Mouse (Mus musculus): ENCODE measurements around the gene Rc3h2. TPM values are rescaled to one million over a fixed set of nuclear protein-coding genes. Genes with fewer than 3 reads are reported as not detected.

Rc3h2 gene
- polyA plus RNA-seq, 1 experiment from 2014 or later: 27.2 TPM

DNA sequence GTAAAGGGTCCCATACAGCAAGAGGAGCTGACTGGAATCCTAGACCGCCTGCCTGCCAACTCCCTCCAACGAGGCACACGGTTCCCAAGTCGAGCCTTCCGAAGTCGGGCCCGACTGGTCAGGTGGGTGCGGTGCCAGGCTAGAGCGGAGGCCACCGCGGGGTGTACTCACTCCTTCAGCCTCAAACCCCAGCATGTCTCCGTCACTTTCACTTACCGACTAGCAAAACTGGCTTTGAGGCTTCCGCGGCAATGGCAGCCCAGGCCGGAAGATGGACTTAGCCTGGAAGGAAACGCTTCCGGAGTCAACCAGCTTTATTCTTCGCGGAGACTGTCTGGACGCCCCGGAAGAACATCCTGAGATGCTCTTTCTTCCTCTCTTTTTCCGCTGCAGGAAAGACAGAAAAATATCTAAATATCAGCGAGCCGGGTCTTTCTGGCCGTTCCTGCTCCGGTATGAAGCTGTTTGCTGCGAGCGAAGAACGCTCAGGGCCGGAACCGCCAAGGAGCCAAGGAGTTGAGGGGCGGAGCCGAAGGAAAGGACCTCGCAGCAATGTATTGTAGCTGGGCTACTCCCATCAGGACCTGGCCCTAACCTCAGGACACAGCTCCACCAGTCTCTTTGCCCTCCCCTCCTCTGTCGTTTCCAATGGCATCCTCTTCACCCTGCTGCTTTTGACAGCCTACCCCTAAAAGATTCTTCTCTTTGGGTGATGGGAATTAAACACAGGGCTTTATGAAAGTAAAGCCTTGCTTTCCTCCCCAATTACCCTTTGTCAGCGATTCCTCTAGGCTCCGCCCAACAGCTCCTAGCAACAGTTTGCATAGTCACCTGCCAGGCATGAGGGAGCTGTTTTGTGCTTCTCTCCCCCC is 8.1 kb upstream of the Rc3h2 start:
- under 1% methylated on average over 38 of the region's 38 CpGs for WGBS
- peak; percentile 94 for ATAC-seq (ENCODE audit: insufficient number of reproducible peaks, insufficient read depth, low FRiP score, low read depth)

GRCm38 (mm10) chr2:37423671-37424070 is 968 bp upstream of the Rc3h2 start:
- peaks cover 5% of the 10 kb centered on the region; the same call in 1 of the 2 replicates for H3K36me3 ChIP-seq (ENCODE audit: control insufficient read depth, insufficient read depth, low read length)
- 67% methylated on average over 3 of the region's 3 CpGs for WGBS
- H3K4me1 ChIP-seq (ENCODE audit: control insufficient read depth, insufficient read depth, low read length): no peaks in the 10 kb centered on the region
- H3K4me2 ChIP-seq (replicated peaks; ENCODE audit: low read depth, low read length): no peak overlapping the region
- no peak for ATAC-seq (ENCODE audit: insufficient number of reproducible peaks, insufficient read depth, low FRiP score, low read depth)
- H3K9me3 ChIP-seq (ENCODE audit: control insufficient read depth, low read depth, low read length): no peaks in the 10 kb centered on the region
- H3K27me3 ChIP-seq (ENCODE audit: control insufficient read depth, insufficient read depth, low read length): no peaks in the 10 kb centered on the region
- H3K4me3 ChIP-seq (ENCODE audit: low read depth, low read length): no peak overlapping the region
- no peak overlapping the region for H3K9ac ChIP-seq (replicated peaks; ENCODE audit: low read depth, low read length)
- no peak overlapping the region for H3K27ac ChIP-seq (ENCODE audit: low read length)

More for the DNA sequence above, 8.1 kb upstream of the Rc3h2 start:
- Histone ChIP-seq H3K4me2 (replicated peaks; ENCODE audit: low read depth, low read length) (peak overlapping the region; percentile 74), H3K9me3 (ENCODE audit: control insufficient read depth, low read depth, low read length) (no peaks in the 10 kb centered on the region), H3K9ac (replicated peaks; ENCODE audit: low read depth, low read length) (peak overlapping the region; percentile 78), H3K27ac (ENCODE audit: low read length) (peak overlapping the region; percentile 94), H3K4me3 (ENCODE audit: low read depth, low read length) (peak overlapping the region; percentile 89), H3K27me3 (ENCODE audit: control insufficient read depth, insufficient read depth, low read length) (no peaks in the 10 kb centered on the region), H3K4me1 (ENCODE audit: control insufficient read depth, insufficient read depth, low read length) (peaks cover 5% of the 10 kb centered on the region), H3K36me3 (ENCODE audit: control insufficient read depth, insufficient read depth, low read length) (peaks cover 5% of the 10 kb centered on the region)

DNA sequence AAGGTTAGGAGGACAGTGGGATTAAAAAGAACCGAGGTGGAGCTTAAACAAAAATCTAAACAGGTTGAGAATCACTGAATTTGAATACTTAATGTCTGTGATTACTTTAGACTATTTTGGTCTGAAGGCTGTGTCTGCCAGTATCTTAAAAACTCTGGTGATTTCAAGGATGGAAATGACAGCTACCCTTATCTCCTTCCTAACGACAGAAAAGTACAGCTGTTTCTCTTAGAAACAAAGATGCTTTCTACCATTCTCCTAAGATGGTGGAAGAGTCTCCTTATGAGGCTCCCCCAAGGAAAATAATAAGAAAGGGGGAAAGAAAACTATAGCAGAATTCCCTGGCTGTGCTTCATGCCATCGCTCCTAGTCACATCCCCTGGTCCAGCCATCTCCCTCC is 800 bp downstream of the Rc3h2 start:
- Histone ChIP-seq H3K4me3 (ENCODE audit: low read depth, low read length) (peak overlapping the region; percentile 92), H3K4me2 (replicated peaks; ENCODE audit: low read depth, low read length) (peak overlapping the region; percentile 70), H3K27me3 (ENCODE audit: control insufficient read depth, insufficient read depth, low read length) (no peaks in the 10 kb centered on the region), H3K36me3 (ENCODE audit: control insufficient read depth, insufficient read depth, low read length) (no peaks in the 10 kb centered on the region), H3K4me1 (ENCODE audit: control insufficient read depth, insufficient read depth, low read length) (no peaks in the 10 kb centered on the region), H3K9ac (replicated peaks; ENCODE audit: low read depth, low read length) (peak overlapping the region; percentile 98), H3K9me3 (ENCODE audit: control insufficient read depth, low read depth, low read length) (no peaks in the 10 kb centered on the region), H3K27ac (ENCODE audit: low read length) (peak overlapping the region; percentile 92)
- WGBS: under 1% methylated on average over 3 of the region's 3 CpGs
- no peak for ATAC-seq (ENCODE audit: insufficient number of reproducible peaks, insufficient read depth, low FRiP score, low read depth)

GRCm38 (mm10) chr2:37395539-37395938 is 27.2 kb downstream of the Rc3h2 start:
- no peak overlapping the region for H3K4me2 ChIP-seq (replicated peaks; ENCODE audit: low read depth, low read length)
- peaks cover 22% of the 10 kb centered on the region for H3K36me3 ChIP-seq (ENCODE audit: control insufficient read depth, insufficient read depth, low read length)
- no peak overlapping the region for H3K4me3 ChIP-seq (ENCODE audit: low read depth, low read length)
- H3K9ac ChIP-seq (replicated peaks; ENCODE audit: low read depth, low read length): no peak overlapping the region
- WGBS: 75% methylated on average over 1 of the region's 1 CpGs
- no peaks in the 10 kb centered on the region for H3K9me3 ChIP-seq (ENCODE audit: control insufficient read depth, low read depth, low read length)
- ATAC-seq (ENCODE audit: insufficient number of reproducible peaks, insufficient read depth, low FRiP score, low read depth): no peak
- H3K27me3 ChIP-seq (ENCODE audit: control insufficient read depth, insufficient read depth, low read length): no peaks in the 10 kb centered on the region
- H3K27ac ChIP-seq (ENCODE audit: low read length): no peak overlapping the region
- no peaks in the 10 kb centered on the region for H3K4me1 ChIP-seq (ENCODE audit: control insufficient read depth, insufficient read depth, low read length)

DNA sequence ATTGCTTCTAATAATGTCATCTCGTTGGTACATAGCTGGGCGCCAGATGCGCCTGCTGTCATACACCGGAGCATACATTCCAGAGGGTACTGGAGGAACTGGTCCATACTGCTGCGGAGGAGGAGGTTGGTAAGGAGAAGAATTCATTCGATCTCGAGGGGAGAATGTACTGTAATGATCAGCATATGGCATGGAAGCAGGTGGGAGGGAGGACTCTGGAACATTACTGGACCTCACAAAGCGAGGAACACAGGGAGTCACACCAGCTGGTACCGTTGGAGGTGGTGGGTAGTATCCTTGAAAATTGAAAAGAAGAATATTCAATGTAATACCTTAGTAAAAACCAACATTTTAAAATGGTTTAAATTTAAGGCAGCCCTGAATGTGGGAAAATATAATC is 39.8 kb downstream of the Rc3h2 start:
- no peak overlapping the region for H3K27ac ChIP-seq (ENCODE audit: low read length)
- no peak for ATAC-seq (ENCODE audit: insufficient number of reproducible peaks, insufficient read depth, low FRiP score, low read depth)
- WGBS: 94% methylated on average over 9 of the region's 9 CpGs
- no peaks in the 10 kb centered on the region for H3K4me1 ChIP-seq (ENCODE audit: control insufficient read depth, insufficient read depth, low read length)
- H3K4me3 ChIP-seq (ENCODE audit: low read depth, low read length): no peak overlapping the region
- no peak overlapping the region for H3K9ac ChIP-seq (replicated peaks; ENCODE audit: low read depth, low read length)
- no peaks in the 10 kb centered on the region for H3K9me3 ChIP-seq (ENCODE audit: control insufficient read depth, low read depth, low read length)
- H3K27me3 ChIP-seq (ENCODE audit: control insufficient read depth, insufficient read depth, low read length): no peaks in the 10 kb centered on the region
- H3K4me2 ChIP-seq (replicated peaks; ENCODE audit: low read depth, low read length): no peak overlapping the region
- peaks cover 34% of the 10 kb centered on the region for H3K36me3 ChIP-seq (ENCODE audit: control insufficient read depth, insufficient read depth, low read length)

DNA sequence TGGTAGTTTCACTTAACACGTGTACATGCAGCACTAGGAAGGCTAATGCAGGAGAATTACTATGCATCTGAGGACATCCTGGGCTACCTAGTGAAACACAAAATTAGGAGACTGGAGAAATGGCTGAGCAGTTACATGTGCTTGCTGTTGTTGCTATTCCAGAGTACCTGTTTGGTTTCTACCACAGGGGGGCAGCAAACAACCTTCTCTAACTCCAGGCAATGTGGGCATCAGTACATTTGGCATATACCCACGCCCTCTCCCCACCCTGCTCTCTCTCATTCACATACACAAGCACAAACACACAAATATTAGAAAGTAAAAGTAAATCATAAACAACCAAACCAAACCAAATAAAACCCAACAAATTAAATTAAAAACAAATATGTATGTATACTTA is 42.5 kb downstream of the Rc3h2 start:
- no peak for ATAC-seq (ENCODE audit: insufficient number of reproducible peaks, insufficient read depth, low FRiP score, low read depth)
- Histone ChIP-seq H3K36me3 (ENCODE audit: control insufficient read depth, insufficient read depth, low read length) (peaks cover 45% of the 10 kb centered on the region), H3K4me2 (replicated peaks; ENCODE audit: low read depth, low read length) (no peak overlapping the region), H3K4me1 (ENCODE audit: control insufficient read depth, insufficient read depth, low read length) (no peaks in the 10 kb centered on the region), H3K9ac (replicated peaks; ENCODE audit: low read depth, low read length) (no peak overlapping the region), H3K4me3 (ENCODE audit: low read depth, low read length) (no peak overlapping the region), H3K9me3 (ENCODE audit: control insufficient read depth, low read depth, low read length) (no peaks in the 10 kb centered on the region), H3K27me3 (ENCODE audit: control insufficient read depth, insufficient read depth, low read length) (no peaks in the 10 kb centered on the region), H3K27ac (ENCODE audit: low read length) (no peak overlapping the region)
- 79% methylated on average over 2 of the region's 2 CpGs for WGBS

DNA sequence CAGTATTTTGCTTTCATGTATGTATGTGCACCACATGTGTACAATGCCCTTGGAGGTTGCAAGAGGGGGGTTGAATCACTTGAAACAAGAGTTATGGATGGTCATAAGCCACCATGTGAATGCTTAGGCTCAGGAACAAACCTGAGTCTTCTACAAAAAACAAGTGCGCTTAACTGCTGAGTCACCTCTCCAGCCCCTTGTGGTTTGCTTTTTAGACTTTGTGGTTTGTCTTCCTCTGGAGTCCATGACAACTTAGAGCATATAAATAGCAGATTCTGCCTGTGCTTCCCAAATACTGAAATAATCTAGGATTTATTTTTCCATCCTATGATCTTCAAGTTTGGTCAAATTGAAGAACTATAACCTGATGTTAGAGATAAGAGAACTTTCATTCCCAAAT is 46.7 kb downstream of the Rc3h2 start:
- Histone ChIP-seq H3K4me1 (ENCODE audit: control insufficient read depth, insufficient read depth, low read length) (no peaks in the 10 kb centered on the region), H3K4me2 (replicated peaks; ENCODE audit: low read depth, low read length) (no peak overlapping the region), H3K36me3 (ENCODE audit: control insufficient read depth, insufficient read depth, low read length) (peaks cover 32% of the 10 kb centered on the region), H3K9ac (replicated peaks; ENCODE audit: low read depth, low read length) (no peak overlapping the region), H3K27me3 (ENCODE audit: control insufficient read depth, insufficient read depth, low read length) (no peaks in the 10 kb centered on the region), H3K27ac (ENCODE audit: low read length) (no peak overlapping the region), H3K4me3 (ENCODE audit: low read depth, low read length) (no peak overlapping the region), H3K9me3 (ENCODE audit: control insufficient read depth, low read depth, low read length) (no peaks in the 10 kb centered on the region)
- WGBS: 91% methylated on average over 1 of the region's 1 CpGs
- no peak for ATAC-seq (ENCODE audit: insufficient number of reproducible peaks, insufficient read depth, low FRiP score, low read depth)

DNA sequence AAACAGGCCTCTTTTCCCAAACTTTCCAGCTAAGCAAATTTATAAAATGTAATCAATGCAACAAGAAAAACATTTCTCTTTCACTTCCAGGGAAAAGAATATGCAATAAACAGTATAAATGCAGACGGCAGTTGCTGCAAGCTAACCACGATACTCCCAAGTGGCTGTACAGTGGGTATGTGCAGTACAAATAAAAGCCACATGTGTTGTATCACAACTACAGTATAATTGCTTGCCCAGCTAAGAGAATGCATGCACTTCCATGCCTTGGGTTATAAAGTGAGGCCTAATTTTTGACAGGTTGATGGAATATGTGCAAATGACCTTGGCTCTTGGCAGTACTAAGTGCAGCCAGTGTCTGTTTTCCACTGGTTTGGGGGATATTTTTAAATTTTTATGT is 52.1 kb downstream of the Rc3h2 start:
- H3K4me3 ChIP-seq (ENCODE audit: low read depth, low read length): no peak overlapping the region
- H3K36me3 ChIP-seq (ENCODE audit: control insufficient read depth, insufficient read depth, low read length): peaks cover 13% of the 10 kb centered on the region
- no peaks in the 10 kb centered on the region for H3K9me3 ChIP-seq (ENCODE audit: control insufficient read depth, low read depth, low read length)
- H3K27ac ChIP-seq (ENCODE audit: low read length): no peak overlapping the region
- no peak overlapping the region for H3K9ac ChIP-seq (replicated peaks; ENCODE audit: low read depth, low read length)
- H3K4me1 ChIP-seq (ENCODE audit: control insufficient read depth, insufficient read depth, low read length): no peaks in the 10 kb centered on the region
- no peaks in the 10 kb centered on the region for H3K27me3 ChIP-seq (ENCODE audit: control insufficient read depth, insufficient read depth, low read length)
- no peak overlapping the region for H3K4me2 ChIP-seq (replicated peaks; ENCODE audit: low read depth, low read length)
- ATAC-seq (ENCODE audit: insufficient number of reproducible peaks, insufficient read depth, low FRiP score, low read depth): no peak
- 87% methylated on average over 2 of the region's 2 CpGs for WGBS
